Mouse (Mus musculus) kidney, postnatal 36 days (tissue): ENCODE data around the gene Crnkl1.

ENCODE experiments used
- DNase-seq, 2 experiments: peaks; one replicate each; pipeline ENCODE4 v3.0.0; 2021 to 2022; ENCODE audit warnings: mixed read lengths in 2 of 2

Crnkl1 gene

DNA sequence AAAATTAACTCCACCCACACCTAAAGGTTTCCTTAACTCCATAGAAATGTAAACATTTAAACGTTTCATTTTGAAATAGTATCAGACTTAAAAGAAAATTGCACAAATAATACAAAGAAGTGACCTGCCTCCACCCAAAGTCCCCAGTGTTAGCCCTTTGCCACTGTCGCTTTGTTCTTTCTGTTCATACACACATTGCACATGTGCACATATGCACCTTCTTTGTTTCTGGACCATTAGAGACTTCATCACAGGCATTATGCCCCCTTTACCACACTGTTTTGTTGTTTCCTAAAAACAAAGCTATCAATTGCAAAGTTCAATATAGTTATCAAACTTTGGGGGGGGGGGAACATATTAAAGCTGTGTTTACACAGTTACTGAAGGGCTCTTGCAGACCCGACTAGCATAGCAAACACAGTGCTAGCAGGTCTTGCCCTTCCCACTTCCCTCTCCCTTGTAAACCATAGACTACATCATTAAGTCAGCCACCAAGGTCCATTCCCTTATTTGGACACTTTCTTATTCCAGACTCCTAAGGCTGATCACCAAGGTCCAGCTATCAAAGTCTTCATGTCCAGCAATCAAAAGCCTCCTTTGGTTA, 59.8 kb downstream of the Crnkl1 start:
- no peak for DNase-seq

DNA sequence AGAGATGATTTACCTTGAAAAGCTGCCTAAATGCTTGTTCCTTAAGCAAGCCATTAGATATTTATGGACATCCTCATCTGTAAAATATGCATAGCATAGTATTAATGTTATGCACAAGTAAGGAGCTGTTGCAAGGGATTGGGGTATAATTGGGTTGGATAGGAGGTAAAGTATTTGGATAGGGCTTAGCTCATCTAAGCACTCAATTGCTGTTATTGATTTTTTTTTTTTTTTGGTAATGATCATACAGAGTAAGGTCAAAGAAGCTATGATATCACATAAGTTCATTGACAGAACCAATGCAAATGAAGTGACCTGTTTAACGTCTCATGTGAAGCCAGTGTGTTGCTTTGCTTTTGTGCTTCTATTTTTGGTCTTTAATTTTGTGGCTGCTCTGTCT, 60.9 kb downstream of the Crnkl1 start:
- DNase-seq: no peak

DNA sequence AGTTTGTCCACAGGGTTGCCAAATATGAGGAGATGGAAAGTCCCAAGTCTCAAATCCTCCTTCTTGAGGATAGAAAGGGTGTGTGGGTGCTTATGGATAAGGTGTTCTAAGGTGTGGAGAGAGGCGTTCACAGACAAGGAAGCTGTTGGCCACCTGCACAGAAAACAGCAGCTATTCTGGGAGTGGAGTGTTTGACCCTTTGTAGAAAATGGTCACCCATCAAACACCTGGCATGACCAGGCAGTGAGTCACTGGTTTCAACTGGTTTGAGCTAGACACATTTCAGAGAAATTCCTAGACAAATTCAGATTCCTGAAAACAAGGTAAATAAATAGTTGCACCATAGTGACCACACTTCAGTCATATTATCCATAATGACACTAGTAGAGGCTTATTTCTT, 62.7 kb downstream of the Crnkl1 start:
- DNase-seq: peak in 1 of 2 experiments; percentile 30

DNA sequence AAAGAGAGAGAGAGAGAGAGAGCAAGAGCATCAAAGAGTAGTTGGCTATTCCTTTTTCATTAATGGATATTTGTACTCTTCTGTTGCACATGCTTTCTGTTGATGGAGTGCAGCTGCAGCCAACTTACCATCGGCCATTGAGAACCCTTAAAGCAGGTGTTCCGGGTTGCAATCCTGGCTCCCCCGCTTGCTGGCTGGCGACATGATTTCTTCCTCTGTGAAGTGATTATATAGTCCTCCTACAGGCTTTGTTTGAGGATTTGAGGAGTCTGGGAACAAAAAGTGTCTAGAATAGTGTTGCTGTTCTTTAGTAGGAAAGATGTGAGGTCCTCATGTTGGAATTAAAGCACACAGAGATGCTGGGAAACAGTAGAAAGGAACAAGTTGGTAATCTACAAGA, 63.5 kb downstream of the Crnkl1 start:
- no peak for DNase-seq
